Mouse (Mus musculus) olfactory bulb, adult 2 months (tissue): ENCODE measurements around the gene Pfkfb2.

Experiments used
- CTCF ChIP-seq: fragments of 200-500 bp; IDR thresholded peaks from 2 replicates; pipeline ENCODE4 v1.5.1; 2012; ENCODE audit warnings: low read depth, mild to moderate bottlenecking, low read length, moderate library complexity; ENCODE audit not compliant: insufficient read depth
- POLR2A ChIP-seq: fragments of 200-500 bp; IDR thresholded peaks from 2 replicates; pipeline ENCODE4 v1.6.1; 2012; ENCODE audit warnings: mild to moderate bottlenecking, low read depth, low read length, moderate library complexity; ENCODE audit not compliant: insufficient read depth

DNA sequence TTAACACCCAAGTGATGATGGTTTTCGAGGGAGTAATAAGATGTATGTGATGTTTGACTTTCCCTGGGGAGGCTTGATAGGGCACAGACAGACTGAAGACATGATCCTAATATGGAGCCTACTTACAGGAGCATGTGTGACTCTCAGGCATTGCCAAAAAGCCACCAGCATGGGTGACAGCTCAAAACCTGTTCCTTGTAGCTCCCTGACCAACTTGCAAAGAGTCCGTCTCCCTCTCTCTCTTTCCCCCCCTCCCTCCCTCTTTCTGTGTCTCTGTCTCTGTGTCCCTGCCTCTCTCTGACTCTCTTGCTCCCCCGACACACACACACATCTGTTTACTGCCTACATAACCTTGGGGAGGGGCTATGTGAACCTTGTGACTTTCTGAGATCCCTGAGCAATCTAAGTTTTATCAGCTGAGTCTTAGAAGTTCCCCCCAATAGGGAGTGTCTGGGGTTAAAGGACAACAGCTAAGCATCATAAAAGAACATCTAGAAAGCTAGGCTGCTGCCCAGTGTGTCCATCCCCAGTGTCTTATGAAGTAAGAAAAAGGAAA lies 9.6 kb upstream of the Pfkfb2 start:
- no peak for TF ChIP-seq POLR2A
- no peak for TF ChIP-seq CTCF
